Mouse (Mus musculus) forebrain, embryonic 14.5 days (tissue): ENCODE data around the gene Mybpc1. TPM values are rescaled to one million over a fixed set of nuclear protein-coding genes. Genes with fewer than 3 reads are reported as not detected.

Experiments
- ATAC-seq: fragments of 200-750 bp; cut with Nextera tagmentation; 2 replicates; pipeline ENCODE4 v1.8.0; 2017; ENCODE audit warnings: mild to moderate bottlenecking, moderate library complexity
- DNase-seq: peaks from one replicate; pipeline ENCODE4 v3.0.0-alpha.2; 2015; ENCODE audit warnings: low spot score
- H3K27ac ChIP-seq: fragments of 300-500 bp; sonication (generic); 2 replicates; pipeline ENCODE4 v1.5.1; 2014; ENCODE audit warnings: low read depth, mild to moderate bottlenecking, control low read depth, low read length, moderate library complexity
- H3K27me3 ChIP-seq: fragments of 300-500 bp; sonication (generic); replicated peaks from 2 replicates; pipeline ENCODE4 v1.6.1; 2014; ENCODE audit warnings: low read length, control low read depth, mixed read lengths; ENCODE audit not compliant: control insufficient read depth, insufficient read depth
- H3K36me3 ChIP-seq: fragments of 300-500 bp; sonication (generic); 2 replicates; pipeline ENCODE4 v1.6.1; 2014; ENCODE audit warnings: low read length, control low read depth; ENCODE audit not compliant: control insufficient read depth, insufficient read depth
- H3K4me1 ChIP-seq: fragments of 300-500 bp; sonication (generic); 2 replicates; pipeline ENCODE4 v1.6.1; 2014; ENCODE audit warnings: antibody characterized with exemption, low read length, control low read depth; ENCODE audit not compliant: control insufficient read depth, insufficient read depth
- H3K4me2 ChIP-seq: fragments of 300-500 bp; sonication (generic); 2 replicates; pipeline ENCODE4 v1.6.1; 2014; ENCODE audit warnings: mild to moderate bottlenecking, control low read depth, low read length
- H3K4me3 ChIP-seq: fragments of 300-500 bp; sonication (generic); 2 replicates; pipeline ENCODE4 v1.5.1; 2014; ENCODE audit warnings: low read depth, low read length, control low read depth
- H3K9ac ChIP-seq: fragments of 300-500 bp; sonication (generic); 2 replicates; pipeline ENCODE4 v1.6.1; 2014; ENCODE audit warnings: mild to moderate bottlenecking, low read length, control low read depth, moderate library complexity
- H3K9me3 ChIP-seq: fragments of 300-500 bp; sonication (generic); replicated peaks from 2 replicates; pipeline ENCODE4 v1.6.1; 2016; ENCODE audit warnings: low read length, control low read depth, mixed read lengths; ENCODE audit not compliant: control insufficient read depth
- WGBS: fragments of 180-500 bp; shearing (Covaris S2); extraction: QIAGEN DNeasy Blood & Tissue Kit; methylation state at CpG from one replicate; pipeline ENCODE4 v1.1.7; 2014; 5-methylcytosine and 5-hydroxymethylcytosine counted together
- polyA plus RNA-seq: library from polyadenylated mRNA; unstranded; fragments of >200 nt; fragmentation: Nextera tagmentation; extraction: Ambion mirVana; gene quantifications from 2 replicates; pipeline ENCODE4 v1.2.1, GENCODE M21; 2014

Gene Mybpc1
- polyA plus RNA-seq, 1 experiment from 2014 or later, result 0.52 TPM

DNA sequence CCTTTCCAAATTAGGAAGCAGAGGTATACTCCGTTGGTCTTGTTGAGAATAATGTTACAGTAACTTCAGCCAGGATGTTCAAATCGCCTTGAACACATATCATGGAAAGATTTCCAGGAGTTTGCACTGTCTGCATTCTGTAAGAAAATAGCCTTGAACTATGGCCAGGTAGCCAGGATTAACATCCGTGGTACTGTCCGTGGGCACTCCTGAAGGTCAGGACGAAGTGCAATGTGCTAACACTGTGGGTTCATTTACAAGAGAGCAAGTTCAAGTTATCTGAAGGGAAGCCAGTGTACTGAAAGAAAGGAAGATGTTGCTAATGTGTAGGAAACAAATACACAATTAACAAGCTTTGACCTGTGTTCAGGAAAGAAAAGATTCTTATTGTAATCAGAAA lies 24.2 kb downstream of the Mybpc1 start:
- DNase-seq, result no peak
- 88% methylated on average over 5 of the region's 5 CpGs for WGBS
- H3K9me3 ChIP-seq, result no peaks in the 10 kb centered on the region
- H3K4me1 ChIP-seq, result no peaks in the 10 kb centered on the region
- no peak overlapping the region for H3K27ac ChIP-seq
- ATAC-seq, result no peak
- H3K27me3 ChIP-seq, result no peaks in the 10 kb centered on the region
- no peak overlapping the region for H3K9ac ChIP-seq
- H3K4me3 ChIP-seq, result no peak overlapping the region
- H3K36me3 ChIP-seq, result no peaks in the 10 kb centered on the region
- H3K4me2 ChIP-seq, result no peak overlapping the region

DNA sequence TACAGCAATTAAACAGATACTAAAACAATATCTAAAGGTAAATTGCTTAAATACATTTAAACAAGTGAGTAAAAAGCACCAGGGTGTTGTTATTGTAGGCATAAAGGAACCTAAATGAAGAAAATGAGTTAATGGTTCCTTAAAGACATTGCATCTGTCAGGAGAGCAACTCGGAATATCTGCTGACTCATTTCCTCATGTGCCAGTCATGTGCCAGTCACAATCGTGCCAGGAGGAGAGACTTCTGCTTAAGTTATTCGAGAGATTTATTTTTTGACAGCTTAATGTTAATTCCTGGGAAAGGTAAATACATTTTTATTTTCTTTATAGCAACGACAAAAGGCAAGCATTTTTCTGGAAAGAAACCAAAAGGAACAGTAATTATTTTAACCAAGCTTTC lies 26.3 kb downstream of the Mybpc1 start:
- ATAC-seq (no peak), DNase-seq (no peak)
- H3K4me1 ChIP-seq, result no peaks in the 10 kb centered on the region
- H3K4me2 ChIP-seq, result no peak overlapping the region
- 73% methylated on average over 4 of the region's 4 CpGs for WGBS
- H3K4me3 ChIP-seq, result no peak overlapping the region
- no peaks in the 10 kb centered on the region for H3K36me3 ChIP-seq
- H3K9ac ChIP-seq, result no peak overlapping the region
- no peaks in the 10 kb centered on the region for H3K9me3 ChIP-seq
- no peaks in the 10 kb centered on the region for H3K27me3 ChIP-seq
- H3K27ac ChIP-seq, result no peak overlapping the region

DNA sequence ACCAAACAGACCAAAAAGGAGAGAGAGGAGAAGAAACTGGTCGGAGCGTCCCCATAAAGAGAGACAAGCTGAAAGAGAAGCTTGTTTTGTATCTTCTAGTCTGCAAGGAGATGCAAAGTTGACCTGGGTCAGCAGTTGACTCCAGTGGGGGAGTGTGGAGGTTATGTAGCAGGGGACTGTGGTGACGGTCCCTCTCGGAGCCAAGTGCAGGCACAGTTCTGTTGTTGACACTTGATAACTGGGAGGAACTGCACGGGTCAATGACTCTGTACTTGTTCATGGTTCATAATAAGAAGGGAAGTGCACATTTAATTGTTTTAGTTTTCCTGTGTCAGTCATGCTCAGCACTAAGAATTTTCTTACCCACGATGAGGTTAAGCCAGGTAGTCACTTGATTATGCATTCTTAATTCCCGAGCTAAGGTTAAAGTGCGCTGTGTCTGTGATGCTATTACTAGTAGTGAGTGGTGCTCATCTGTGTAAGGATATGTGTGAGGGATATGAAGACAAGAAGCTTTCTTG lies 30.8 kb downstream of the Mybpc1 start:
- Histone ChIP-seq H3K36me3 (no peaks in the 10 kb centered on the region), H3K9me3 (no peaks in the 10 kb centered on the region), H3K27me3 (no peaks in the 10 kb centered on the region), H3K9ac (no peak overlapping the region), H3K4me2 (no peak overlapping the region), H3K4me1 (no peaks in the 10 kb centered on the region), H3K27ac (no peak overlapping the region), H3K4me3 (no peak overlapping the region)
- ATAC-seq (no peak), DNase-seq (no peak)
- WGBS, result 86% methylated on average over 8 of the region's 8 CpGs

DNA sequence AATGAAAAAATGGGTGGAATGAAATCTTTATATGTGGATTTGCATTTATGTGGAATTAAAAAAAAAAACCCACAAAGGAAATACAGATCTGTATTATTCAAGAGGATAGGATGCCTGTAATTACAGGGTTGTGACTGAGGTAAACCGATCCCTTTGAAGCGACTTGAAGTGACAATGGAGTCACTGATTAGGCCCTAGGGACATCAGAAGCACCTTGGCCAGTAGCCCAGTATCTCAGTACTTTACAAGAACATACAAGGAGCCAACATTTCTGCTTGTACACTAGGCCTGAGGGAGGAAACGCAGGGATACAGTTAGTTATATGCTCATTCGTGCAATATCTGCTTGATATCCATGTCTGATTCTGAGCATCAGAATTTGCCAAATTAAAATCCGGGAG lies 32.8 kb downstream of the Mybpc1 start:
- Histone ChIP-seq H3K4me2 (no peak overlapping the region), H3K9me3 (no peaks in the 10 kb centered on the region), H3K27me3 (no peaks in the 10 kb centered on the region), H3K4me3 (no peak overlapping the region), H3K9ac (no peak overlapping the region), H3K4me1 (no peaks in the 10 kb centered on the region), H3K36me3 (no peaks in the 10 kb centered on the region), H3K27ac (no peak overlapping the region)
- WGBS, result 68% methylated on average over 5 of the region's 5 CpGs
- ATAC-seq (peak; percentile 23; the same call in 1 of the 2 replicates), DNase-seq (peak; percentile 36)

DNA sequence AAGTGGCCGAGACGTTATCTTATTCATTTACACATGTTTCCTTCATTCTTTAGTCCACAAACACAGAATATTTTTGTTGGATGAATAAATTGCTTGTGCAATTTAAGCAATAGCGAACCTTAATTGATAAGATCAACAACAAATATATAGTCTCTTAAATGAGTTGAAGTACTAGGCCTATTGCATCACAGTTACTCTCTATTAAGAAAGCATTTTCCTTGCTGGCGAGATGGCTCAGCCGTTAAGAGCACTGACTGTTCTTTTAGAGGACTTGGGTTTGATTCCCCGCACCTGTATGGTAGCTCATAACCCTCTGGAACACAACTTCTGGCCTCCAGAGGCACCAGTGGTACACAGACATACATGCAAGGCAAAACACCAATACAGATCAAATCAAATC lies 47.9 kb downstream of the Mybpc1 start:
- Histone ChIP-seq H3K36me3 (no peaks in the 10 kb centered on the region), H3K4me2 (no peak overlapping the region), H3K27me3 (no peaks in the 10 kb centered on the region), H3K4me1 (no peaks in the 10 kb centered on the region), H3K9ac (no peak overlapping the region), H3K4me3 (no peak overlapping the region), H3K9me3 (no peaks in the 10 kb centered on the region), H3K27ac (no peak overlapping the region)
- no peak for DNase-seq
- no peak for ATAC-seq
- WGBS, result 91% methylated on average over 6 of the region's 6 CpGs

DNA sequence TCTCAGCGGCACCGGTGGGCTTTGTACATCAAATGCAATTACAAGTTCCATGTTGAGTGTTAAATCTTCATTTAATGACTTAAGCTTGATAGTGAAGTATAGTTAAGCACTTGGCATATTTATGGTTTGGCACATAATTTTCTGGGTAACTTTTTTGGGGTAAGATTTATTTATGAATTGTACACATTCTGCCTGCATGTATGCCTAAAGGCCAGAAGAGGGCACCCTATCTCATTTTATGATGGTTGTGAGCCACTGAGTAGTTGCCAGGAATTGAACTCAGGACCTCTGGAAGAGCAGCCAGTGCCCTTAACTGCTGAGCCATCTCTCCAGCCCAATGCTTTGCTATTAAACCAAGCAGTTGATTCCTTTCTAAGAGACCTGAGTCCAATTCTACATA lies 52.2 kb downstream of the Mybpc1 start:
- Histone ChIP-seq H3K27ac (no peak overlapping the region), H3K4me3 (no peak overlapping the region), H3K4me2 (no peak overlapping the region), H3K9me3 (no peaks in the 10 kb centered on the region), H3K27me3 (no peaks in the 10 kb centered on the region), H3K36me3 (no peaks in the 10 kb centered on the region), H3K9ac (no peak overlapping the region), H3K4me1 (no peaks in the 10 kb centered on the region)
- WGBS, result 93% methylated on average over 2 of the region's 2 CpGs
- DNase-seq (no peak), ATAC-seq (no peak)

DNA sequence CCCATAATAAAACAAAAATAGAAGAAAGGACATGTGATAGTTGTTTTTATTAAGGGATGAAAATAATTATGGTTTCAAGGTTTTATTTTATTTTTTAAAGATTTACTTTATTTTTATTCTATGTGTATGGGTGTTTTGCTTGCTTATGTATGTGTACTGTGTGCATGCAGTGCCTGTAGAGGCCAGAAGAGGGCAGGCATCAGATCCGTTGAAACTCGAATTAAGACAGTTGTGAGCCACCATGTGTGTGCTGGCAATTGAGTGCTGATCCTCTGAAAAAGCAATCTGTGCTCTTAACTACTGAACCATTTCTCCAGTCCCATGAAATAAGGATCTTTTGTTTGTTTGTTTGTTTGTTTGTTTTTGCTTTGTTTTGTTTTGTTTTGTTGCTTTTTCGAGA lies 54.7 kb downstream of the Mybpc1 start:
- Histone ChIP-seq H3K4me3 (no peak overlapping the region), H3K4me1 (no peaks in the 10 kb centered on the region), H3K4me2 (no peak overlapping the region), H3K27ac (no peak overlapping the region), H3K36me3 (no peaks in the 10 kb centered on the region), H3K9me3 (no peaks in the 10 kb centered on the region), H3K9ac (no peak overlapping the region), H3K27me3 (no peaks in the 10 kb centered on the region)
- WGBS, result 84% methylated on average over 3 of the region's 3 CpGs
- ATAC-seq, result no peak
- DNase-seq, result no peak

DNA sequence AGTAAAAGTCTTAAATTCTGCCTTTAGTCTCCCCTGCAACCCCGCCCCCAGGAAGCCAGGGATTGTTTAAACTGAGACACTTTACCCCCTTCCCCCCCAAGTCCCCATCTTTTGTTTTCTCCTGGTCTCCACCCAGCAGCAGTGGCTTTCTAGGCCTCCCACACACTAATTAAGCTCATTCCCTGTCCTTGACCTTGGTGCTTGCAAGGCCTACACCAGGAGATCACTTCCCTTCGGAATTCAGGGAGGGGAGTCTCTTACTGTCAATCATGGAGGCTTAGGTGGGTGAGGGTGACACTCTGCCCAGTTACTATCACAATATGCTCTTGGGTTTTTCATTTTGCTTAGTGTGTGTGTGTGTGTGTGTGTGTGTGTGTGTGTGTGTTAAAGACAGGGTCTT lies 57.3 kb downstream of the Mybpc1 start:
- WGBS, result 49% methylated on average over 2 of the region's 2 CpGs
- no peak for ATAC-seq
- Histone ChIP-seq H3K27ac (no peak overlapping the region), H3K4me2 (no peak overlapping the region), H3K27me3 (no peaks in the 10 kb centered on the region), H3K4me1 (no peaks in the 10 kb centered on the region), H3K9me3 (0 out of 2 replicates have a peak, but pooled peaks cover 4% of the 10 kb centered on the region), H3K9ac (no peak overlapping the region), H3K36me3 (no peaks in the 10 kb centered on the region), H3K4me3 (no peak overlapping the region)
- no peak for DNase-seq

DNA sequence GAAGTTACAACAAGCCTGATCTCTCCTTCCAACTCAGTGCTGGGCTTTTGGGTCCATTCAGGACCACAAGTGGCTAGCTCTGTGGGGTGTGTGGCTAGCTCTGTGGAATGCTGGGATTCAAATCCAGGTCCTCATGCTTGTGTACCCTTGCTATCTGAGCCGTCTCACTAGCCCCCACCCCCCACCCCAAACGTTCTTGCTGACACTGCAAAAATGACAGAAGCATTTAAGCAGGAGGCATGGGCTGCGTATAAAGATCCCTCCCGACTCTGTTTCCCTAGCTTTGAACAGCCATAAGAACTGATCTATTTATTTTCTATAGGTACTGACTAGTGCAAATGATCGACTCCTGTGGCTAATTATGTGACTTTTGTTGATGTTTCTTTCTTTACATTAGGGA lies 74.3 kb downstream of the Mybpc1 start:
- DNase-seq, result no peak
- ATAC-seq, result no peak
- 76% methylated on average over 5 of the region's 5 CpGs for whole genome bisulfite sequencing
- no peaks in the 10 kb centered on the region for H3K27me3 ChIP-seq
- no peaks in the 10 kb centered on the region for H3K9me3 ChIP-seq
- no peak overlapping the region for H3K4me2 ChIP-seq
- no peaks in the 10 kb centered on the region for H3K4me1 ChIP-seq
- no peaks in the 10 kb centered on the region for H3K36me3 ChIP-seq
- no peak overlapping the region for H3K9ac ChIP-seq
- no peak overlapping the region for H3K27ac ChIP-seq
- no peak overlapping the region for H3K4me3 ChIP-seq
